Mouse (Mus musculus): Measurements from ENCODE around the gene Bcam.

GRCm38 (mm10) chr7:19716055-19716682 is 54.6 kb downstream of the Bcam start:
- no peak for TF ChIP-seq CTCF (IDR thresholded peaks at IDR 0.05; ENCODE audit: borderline replicate concordance, insufficient read depth, low read depth, low read length)
- TF ChIP-seq POLR2A (IDR thresholded peaks at IDR 0.05; ENCODE audit: borderline replicate concordance, insufficient read depth, low read length): peak; percentile 43; the same call in 1 of the 2 replicates
